ENCODE assay signal across 8 mouse cellular contexts in the genomic region with DNA sequence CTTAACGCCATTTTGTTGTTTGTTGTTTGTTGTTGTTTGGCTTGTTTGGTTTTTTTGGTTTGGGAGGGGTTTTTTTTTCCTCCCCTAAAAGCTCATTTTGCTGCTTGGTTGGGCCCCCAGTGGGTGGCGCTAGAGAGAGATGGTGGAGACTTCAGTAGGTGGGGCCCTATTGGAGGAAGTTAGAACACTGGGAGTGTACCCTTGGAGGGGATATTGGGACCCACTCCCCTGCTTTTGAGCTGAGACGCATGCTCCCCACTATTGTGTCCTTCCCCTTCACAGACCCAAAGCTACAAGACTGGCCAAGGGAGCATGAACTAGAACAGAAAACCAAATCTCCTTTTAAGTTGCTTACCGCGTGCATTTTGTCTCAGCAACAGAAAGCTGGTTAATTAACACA. TPM values are rescaled to one million over a fixed set of nuclear protein-coding genes. Genes with fewer than 3 reads are reported as not detected.
DNase-seq lines count a peak whose midpoint lies in the region; ATAC-seq and TF ChIP-seq lines count a peak whose summit lies in the region.

No protein-coding gene starts in this region.

- H3K9ac ChIP-seq in kidney, embryonic 14.5 days (ENCODE audit: low read depth, low read length), result no peak overlapping the region
- no peak overlapping the region for H3K9ac ChIP-seq in CH12.LX (ENCODE audit: insufficient read depth, low read depth)

- TF ChIP-seq CTCF in CH12.LX (conservative IDR thresholded peaks at IDR 0.05 in 1 of 2, IDR thresholded peaks at IDR 0.05 in 1 of 2; ENCODE audit: low read depth in 2 of 2, low read length in 2 of 2), result peak in 1 of 2 experiments; percentile 40; a peak in 1 of 4 replicates
- TF ChIP-seq CTCF in cortical plate, adult 2 months (IDR thresholded peaks at IDR 0.05; ENCODE audit: extremely low read depth, insufficient read depth, low read length), result peak; percentile 53

- ATAC-seq in kidney, embryonic 14.5 days (ENCODE audit: low FRiP score, low TSS enrichment), result no peak
- no peak for ATAC-seq in monocyte, adult 5-6 weeks (replicated peaks; ENCODE audit: insufficient number of reproducible peaks, low FRiP score, low TSS enrichment, poor library complexity, severe bottlenecking)

- peaks cover 14% of the 10 kb centered on the region; the same call in 1 of the 2 replicates for H3K4me1 ChIP-seq in kidney, embryonic 14.5 days (ENCODE audit: control insufficient read depth, insufficient read depth, low read length)
- no peaks in the 10 kb centered on the region for H3K4me1 ChIP-seq in CH12.LX (ENCODE audit: control insufficient read depth in 1 of 2, insufficient read depth in 2 of 2)
- H3K4me1 ChIP-seq in cortical plate, adult 2 months (ENCODE audit: control insufficient read depth, insufficient read depth, low read length), result peaks cover 4% of the 10 kb centered on the region; the same call in 1 of the 2 replicates

- H3K4me3 ChIP-seq in kidney, embryonic 14.5 days (ENCODE audit: low read length), result no peak overlapping the region
- no peak overlapping the region for H3K4me3 ChIP-seq in CH12.LX (replicated peaks in 1 of 3; ENCODE audit: low read depth in 2 of 3, low read length in 2 of 3, poor library complexity in 1 of 3)
- H3K4me3 ChIP-seq in cortical plate, adult 2 months (ENCODE audit: insufficient read depth, low read length), result no peak overlapping the region

- dilution Hi-C loops in CH12.LX (cut with MboI; ENCODE audit: extremely low pct_ligation_motif_present, extremely low pct_unique_long_range_greater_than_20kb, low sequenced_read_pairs), result no loop called here

- H3K27me3 ChIP-seq in kidney, embryonic 14.5 days (ENCODE audit: control insufficient read depth, insufficient read depth, low read length), result no peaks in the 10 kb centered on the region; the same call in 1 of the 2 replicates
- peaks cover 48% of the 10 kb centered on the region for H3K27me3 ChIP-seq in CH12.LX (replicated peaks)

- H3K9me3 ChIP-seq in kidney, embryonic 14.5 days (ENCODE audit: control insufficient read depth, low read length), result no peaks in the 10 kb centered on the region
- H3K9me3 ChIP-seq in CH12.LX (replicated peaks; ENCODE audit: low read length), result peaks cover 18% of the 10 kb centered on the region

- WGBS in kidney, embryonic 14.5 days, result 52% methylated on average over 5 of the region's 5 CpGs

- TF ChIP-seq POLR2A in CH12.LX (IDR thresholded peaks at IDR 0.05; ENCODE audit: low read depth, low read length), result no peak
- no peak for TF ChIP-seq POLR2A in cortical plate, adult 2 months (IDR thresholded peaks at IDR 0.05; ENCODE audit: extremely low read depth, insufficient read depth, low read length)

- no peaks in the 10 kb centered on the region for H3K36me3 ChIP-seq in kidney, embryonic 14.5 days (ENCODE audit: control insufficient read depth, insufficient read depth, low read length)
- H3K36me3 ChIP-seq in CH12.LX (replicated peaks in 1 of 2; ENCODE audit: control insufficient read depth in 1 of 2, insufficient read depth in 1 of 2, low read length in 1 of 2), result no peaks in the 10 kb centered on the region

- no peak; the same call in 1 of the 2 replicates for TF ChIP-seq RAD21 in CH12.LX (IDR thresholded peaks at IDR 0.05; ENCODE audit: low read depth, low read length)

- peak; percentile 49 for DNase-seq in kidney, adult 18-20 months
- DNase-seq in CH12.LX (ENCODE audit: extremely low read depth), result peak; percentile 3
- DNase-seq in T-cell, adult 2 months (ENCODE audit: low spot score), result peak; percentile 19
- peak; percentile 26 to 30 for DNase-seq in left cerebral cortex, postnatal 36 days (ENCODE audit: low spot score in 2 of 2)
- peak; percentile 79 for DNase-seq in right cerebral cortex, postnatal 4 days

- H3K79me2 ChIP-seq in CH12.LX (replicated peaks; ENCODE audit: control insufficient read depth, extremely low read depth, insufficient read depth, poor library complexity, severe bottlenecking), result no peaks in the 10 kb centered on the region

- no peak overlapping the region; the same call in 1 of the 2 replicates for H3K4me2 ChIP-seq in kidney, embryonic 14.5 days (replicated peaks; ENCODE audit: low read depth, low read length)
- H3K4me2 ChIP-seq in CH12.LX (ENCODE audit: insufficient read depth, low read depth, poor library complexity, severe bottlenecking), result no peak overlapping the region

- in situ Hi-C loops in CH12.LX (cut with MboI; ENCODE audit: low pct_ligation_motif_present, low pct_unique_long_range_greater_than_20kb, low sequenced_read_pairs), result no loop called here

- intact Hi-C loops in left cerebral cortex, postnatal 36 days (cut with DNase I), result loop anchor here (2.0 kb wide), 1 partner anchor 171 kb away; a partner anchor contains a TSS

- TF ChIP-seq EP300 in CH12.LX (IDR thresholded peaks at IDR 0.05; ENCODE audit: low read length), result no peak

- no peak overlapping the region for H3K27ac ChIP-seq in kidney, embryonic 14.5 days (ENCODE audit: low read depth, low read length)
- H3K27ac ChIP-seq in CH12.LX (ENCODE audit: insufficient read depth, low read depth), result no peak overlapping the region
- no peak overlapping the region for H3K27ac ChIP-seq in cortical plate, adult 2 months (ENCODE audit: insufficient read depth, low read length)

TF ChIP-seq in CH12.LX, 34 proteins besides CTCF, POLR2A, EP300 and RAD21:
- TF ChIP-seq UBTF (IDR thresholded peaks at IDR 0.05; ENCODE audit: low read depth, low read length), result no peak
- no peak for TF ChIP-seq MEF2A (IDR thresholded peaks at IDR 0.05; ENCODE audit: borderline replicate concordance, low read depth, low read length)

RNA-seq across cellular contexts. Expression of a gene that starts 1.1 kb away (rescaled TPM):
- 5.1 and 12.3 TPM in 2 replicates for polyA plus RNA-seq in kidney, embryonic 14.5 days (2014; fragmentation: Nextera tagmentation; extraction: Ambion mirVana)
- total RNA-seq in CH12.LX (2012; rRNA removed) (not detected in 2 replicates), CH12.LX (2014; rRNA removed) (not detected in 2 replicates)
- not detected in 2 replicates for polyA plus RNA-seq in CH12.LX (2012; ENCODE audit: insufficient read length, low read depth)
- polyA plus RNA-seq in cortical plate, adult 2 months (2012; rRNA removed), result 14.0 and 18.6 TPM in 2 replicates
- total RNA-seq in left cerebral cortex, postnatal 36 days (2021), result 10 to 100 TPM; 16.4 TPM
- total RNA-seq in monocyte, adult 5-6 weeks (2017), result 0.10 TPM in 1 of 3 replicates, not detected in the others

Comparison
In these comparisons a context has a peak if more than half of its experiments do, and no peak if none do; other contexts are left out.
1. DNase-seq: peak in every context shown above with its lines; median percentile 79 in right cerebral cortex, postnatal 4 days; 49 in kidney, adult 18-20 months; 28 in left cerebral cortex, postnatal 36 days; 19 in T-cell, adult 2 months; 3 in CH12.LX.
2. RNA of a gene that starts 1.1 kb away (total RNA-seq): 16.4 TPM in left cerebral cortex, postnatal 36 days; not detected in CH12.LX and 0.10 TPM in monocyte, adult 5-6 weeks; every median in the first group is over 10 times any median in the second.